Mouse (Mus musculus): Measurements from ENCODE around the gene Ddx25.

DNA sequence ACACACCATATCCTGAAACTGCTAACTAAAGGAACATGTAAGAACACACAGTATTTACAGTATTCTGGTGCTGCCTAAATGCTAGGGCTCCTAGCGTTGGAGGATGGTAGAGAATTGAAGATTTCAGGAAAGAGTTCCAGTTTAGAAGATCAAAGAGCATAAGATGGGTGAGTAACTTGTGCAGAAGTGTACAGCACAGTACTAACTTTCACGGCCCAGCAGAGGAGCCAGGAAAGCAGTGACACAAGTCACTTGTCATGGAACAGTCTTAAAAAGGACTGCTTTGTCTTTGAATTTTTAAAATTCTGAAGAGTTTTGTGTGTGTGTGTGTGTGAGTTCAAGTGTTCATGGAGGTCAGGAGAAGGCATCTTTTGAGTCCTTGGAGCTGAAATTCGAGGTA is 9.7 kb upstream of the Ddx25 start:
- TF ChIP-seq CTCF (IDR thresholded peaks at IDR 0.05; ENCODE audit: low read depth, low read length), result no peak
- TF ChIP-seq POLR2A (IDR thresholded peaks at IDR 0.05; ENCODE audit: extremely low read depth, insufficient read depth, low read length), result no peak

All from liver, adult 2 months (tissue).